Mouse (Mus musculus) left cerebral cortex, postnatal 14 days (tissue): ENCODE measurements around the gene Ctdspl. TPM values are rescaled to one million over a fixed set of nuclear protein-coding genes. Genes with fewer than 3 reads are reported as not detected.

Experiments
- DNase-seq, 2 experiments: peaks; one replicate each; pipeline ENCODE4 v3.0.0; 2021 to 2022; ENCODE audit warnings: low spot score in 2 of 2, mixed read lengths in 1 of 2
- intact Hi-C: fragments of 180-260 bp; cut with DNase I; formaldehyde crosslinking; loops from one replicate; pipeline ENCODE4 v1.15.1; 2025
- total RNA-seq, 2 experiments: library from RNA; stranded (reverse); gene quantifications; 2 replicates each; pipeline ENCODE4 v1.2.3; 2021

Ctdspl gene
- total RNA-seq, 2 experiments from 2014 or later = 31.5 to 36.6 TPM

- intact Hi-C loops = no loop called here
- DNase-seq = no peak
Measured at GRCm38 (mm10) chr9:119035836-119036235, 109.6 kb downstream of the Ctdspl start.

GRCm38 (mm10) chr9:119037076-119037730, 111.0 kb downstream of the Ctdspl start:
- intact Hi-C loops = no loop called here
- peak in 1 of 2 experiments; percentile 53 for DNase-seq

DNA sequence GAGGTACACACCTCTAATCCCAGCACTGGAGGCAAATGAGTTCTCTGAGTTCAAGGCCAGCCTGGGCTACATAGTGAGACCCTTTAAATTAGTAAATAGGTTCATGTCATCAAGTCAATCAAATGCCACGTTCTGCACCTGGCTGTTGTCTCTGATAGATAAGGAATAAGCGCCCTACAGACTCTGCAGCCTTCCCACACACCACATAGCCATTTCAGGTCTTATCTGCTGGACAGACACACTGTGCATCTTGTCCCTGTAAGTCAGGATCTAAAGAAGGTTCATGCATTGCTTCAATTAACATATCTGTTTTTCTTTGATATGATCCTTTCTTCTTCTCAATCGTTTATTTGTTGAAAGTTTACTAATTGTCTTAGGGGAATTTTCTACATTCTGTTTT, 112.3 kb downstream of the Ctdspl start:
- no peak for DNase-seq
- intact Hi-C loops = no loop called here

DNA sequence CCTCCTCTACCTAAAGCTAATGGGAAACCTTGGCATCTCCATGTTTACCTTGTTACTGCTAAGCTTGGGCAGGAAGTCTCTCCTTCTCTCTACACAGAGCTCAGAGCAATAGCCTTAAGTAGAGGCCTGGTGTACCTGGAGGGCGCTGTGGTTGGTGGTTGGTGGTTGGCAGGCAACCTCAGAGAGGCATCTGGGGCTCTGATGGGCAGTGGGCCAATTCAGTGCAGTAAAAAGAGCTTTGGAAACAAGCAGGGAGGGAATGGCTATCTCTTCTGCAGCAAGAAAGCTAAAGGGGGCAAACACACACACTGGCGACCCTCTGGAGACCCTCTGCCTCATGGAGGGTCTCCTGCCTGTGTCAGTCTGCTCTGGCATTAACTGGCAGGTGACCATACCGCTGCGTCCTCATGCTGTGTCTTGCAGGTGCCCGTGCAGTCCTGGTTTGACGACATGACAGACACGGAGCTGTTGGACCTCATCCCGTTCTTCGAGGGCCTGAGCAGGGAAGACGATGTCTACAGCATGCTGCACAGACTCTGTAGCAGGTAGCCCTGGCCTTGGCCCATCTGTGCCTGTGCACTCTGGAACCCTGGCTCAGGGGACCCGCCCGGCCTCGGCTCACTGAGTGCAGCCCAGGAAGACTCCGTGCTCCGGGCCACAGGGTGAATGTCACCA, 114.0 kb downstream of the Ctdspl start:
- intact Hi-C loops = no loop called here
- no peak for DNase-seq

GRCm38 (mm10) chr9:119048182-119048903, 122.1 kb downstream of the Ctdspl start:
- DNase-seq = no peak
- intact Hi-C loops = no loop called here

- DNase-seq = no peak
- intact Hi-C loops = no loop called here
Measured at GRCm38 (mm10) chr9:119051158-119051557, 124.9 kb downstream of the Ctdspl start.

DNA sequence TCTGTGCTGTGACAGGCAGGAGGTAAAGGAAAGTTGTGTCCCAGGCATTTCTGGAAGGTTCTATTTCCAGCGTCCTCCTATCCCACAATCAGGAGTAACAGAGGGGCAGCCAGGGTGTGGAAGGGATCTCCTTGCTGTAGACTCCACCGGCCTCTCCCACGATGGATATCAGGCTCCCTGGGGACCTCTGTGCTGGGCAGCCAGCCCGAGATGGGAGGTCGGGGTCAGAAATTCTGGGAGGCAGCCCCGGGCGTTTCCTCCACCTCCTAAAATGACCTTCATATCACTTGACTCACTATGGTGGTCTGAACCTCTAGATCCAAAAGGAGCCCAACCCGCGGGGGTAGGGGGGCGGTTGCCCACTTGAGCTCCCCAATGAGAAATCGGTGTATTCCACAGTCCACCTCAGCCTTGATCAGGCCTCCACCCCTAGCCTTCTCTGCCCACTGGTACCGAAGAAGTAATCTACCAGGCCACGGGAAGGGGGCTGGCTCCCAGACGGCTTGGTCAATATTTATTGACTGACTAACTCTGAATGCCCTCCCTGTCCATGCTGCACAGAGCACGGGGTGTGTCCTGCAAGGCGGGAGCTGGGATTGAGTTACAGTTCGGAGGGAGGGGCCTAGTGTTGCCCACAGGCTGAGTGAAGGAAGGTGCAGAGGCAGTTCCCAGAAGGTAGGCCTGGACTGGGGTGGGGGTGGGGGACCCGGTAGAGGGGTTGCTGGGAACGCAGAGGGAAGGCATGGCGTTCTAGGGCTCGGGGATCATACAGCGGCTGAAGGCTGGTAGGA, 126.1 kb downstream of the Ctdspl start, which contains the start of gene Vill:
Gene Vill (plus strand): TSS at position 625 of the 791 bp plus-strand sequence.
- intact Hi-C loops = no loop called here
- DNase-seq = no peak

DNA sequence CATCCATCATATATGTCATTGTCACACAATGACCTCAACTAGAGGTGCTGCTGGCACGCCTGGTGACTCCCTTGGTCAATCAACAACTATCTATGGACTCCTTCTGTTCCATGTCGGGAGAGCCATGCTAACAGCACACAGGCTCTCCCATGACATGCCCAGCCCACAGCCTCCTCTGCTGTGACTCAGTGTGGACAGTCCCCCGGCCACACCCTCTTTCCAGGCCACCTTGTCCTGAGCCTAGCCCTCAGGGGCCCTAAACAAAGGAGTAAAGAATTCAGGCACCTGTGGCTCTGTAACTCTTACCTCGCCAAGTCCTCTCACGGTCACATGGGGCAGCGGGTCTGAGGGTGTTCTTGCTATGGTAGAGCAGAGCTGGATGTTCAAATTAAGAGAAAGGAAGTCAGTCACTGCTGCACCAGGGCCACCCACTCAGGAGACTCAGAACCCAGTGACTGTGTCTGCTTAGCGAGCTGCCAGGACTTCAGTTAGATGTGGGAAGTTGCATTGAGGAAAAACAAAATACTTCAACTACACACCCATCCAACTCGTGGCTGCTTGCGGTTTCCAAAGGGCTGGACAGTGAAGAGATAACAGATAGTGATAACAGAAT, 127.8 kb downstream of the Ctdspl start:
- intact Hi-C loops = no loop called here
- no peak for DNase-seq

- intact Hi-C loops = no loop called here
- DNase-seq = no peak
Measured at GRCm38 (mm10) chr9:119055336-119055735, 129.1 kb downstream of the Ctdspl start.

DNA sequence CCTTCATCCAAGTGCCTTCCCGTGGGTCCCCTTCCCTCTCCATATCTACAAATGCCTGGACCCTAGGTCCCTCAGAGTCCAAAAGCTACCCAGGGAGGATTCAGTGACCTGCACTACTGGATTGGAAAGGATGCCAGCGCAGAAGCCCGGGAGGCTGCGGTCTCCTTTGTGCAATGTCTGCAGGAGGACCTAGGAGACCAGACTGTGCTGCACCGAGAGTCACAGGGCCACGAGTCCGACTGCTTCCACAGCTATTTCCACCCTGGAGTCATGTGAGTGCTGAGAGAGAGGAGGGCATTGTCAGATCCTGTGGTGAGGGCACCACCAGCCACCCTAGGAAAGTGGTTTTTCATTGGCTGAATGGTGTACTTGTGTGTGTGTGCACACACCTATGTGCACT, 132.0 kb downstream of the Ctdspl start:
- intact Hi-C loops = no loop called here
- no peak for DNase-seq

GRCm38 (mm10) chr9:119060701-119061100, 134.4 kb downstream of the Ctdspl start:
- no peak for DNase-seq
- intact Hi-C loops = no loop called here

DNA sequence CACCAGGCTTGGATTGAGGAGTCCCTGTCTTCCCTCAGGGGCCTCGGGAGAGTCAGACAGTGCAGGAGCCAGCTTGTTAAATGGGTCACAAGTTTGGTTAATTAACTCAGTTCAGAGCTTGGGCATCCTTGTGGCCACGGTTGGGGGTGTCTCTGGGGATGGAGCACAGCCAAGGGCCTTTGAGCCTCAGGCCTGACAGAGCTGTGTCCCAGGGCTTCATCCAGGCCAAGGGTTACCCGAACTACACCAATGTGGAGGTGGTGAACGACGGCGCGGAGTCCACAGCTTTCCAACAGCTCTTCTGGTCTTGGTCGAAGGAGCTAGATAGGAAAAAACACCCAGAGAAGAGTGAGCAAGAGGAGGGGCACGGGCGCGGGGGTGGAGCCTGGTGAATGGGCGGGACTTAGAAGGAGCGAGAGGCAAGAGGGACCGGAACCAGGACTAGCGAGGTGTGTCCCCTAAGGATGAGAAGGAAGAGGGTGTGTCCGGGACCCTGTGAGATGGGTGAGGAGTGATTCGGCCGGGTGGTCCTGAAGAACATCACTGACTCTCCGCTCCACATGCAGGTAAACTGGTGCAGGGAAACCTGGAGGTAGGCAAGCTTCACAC, 136.9 kb downstream of the Ctdspl start:
- intact Hi-C loops = no loop called here
- no peak for DNase-seq

DNA sequence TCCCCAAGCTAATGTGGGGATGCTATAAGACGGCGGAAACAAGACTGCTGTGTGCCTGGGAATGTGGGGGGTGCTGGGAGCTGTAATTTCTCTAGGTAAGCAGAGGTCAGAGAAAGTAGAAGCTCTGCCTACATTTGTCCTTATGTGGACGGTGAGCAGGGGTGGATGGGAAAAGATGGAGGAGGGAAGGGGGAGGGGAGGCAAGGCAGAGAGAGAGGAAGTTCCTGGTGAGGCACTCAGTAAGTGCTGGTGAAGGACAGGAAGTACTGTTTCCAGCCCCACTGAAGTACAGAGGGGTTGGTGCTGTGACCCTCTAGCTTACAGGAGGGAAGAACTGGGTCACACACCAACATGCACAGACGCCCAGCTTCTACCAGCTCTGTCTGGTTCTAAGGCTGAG, 138.0 kb downstream of the Ctdspl start:
- intact Hi-C loops = no loop called here
- DNase-seq = no peak

GRCm38 (mm10) chr9:119067601-119068000, 141.3 kb downstream of the Ctdspl start:
- intact Hi-C loops = loop anchor here (2.0 to 5.0 kb wide), 2 partner anchors 147 to 480 kb away; no protein-coding TSS in a partner anchor

DNA sequence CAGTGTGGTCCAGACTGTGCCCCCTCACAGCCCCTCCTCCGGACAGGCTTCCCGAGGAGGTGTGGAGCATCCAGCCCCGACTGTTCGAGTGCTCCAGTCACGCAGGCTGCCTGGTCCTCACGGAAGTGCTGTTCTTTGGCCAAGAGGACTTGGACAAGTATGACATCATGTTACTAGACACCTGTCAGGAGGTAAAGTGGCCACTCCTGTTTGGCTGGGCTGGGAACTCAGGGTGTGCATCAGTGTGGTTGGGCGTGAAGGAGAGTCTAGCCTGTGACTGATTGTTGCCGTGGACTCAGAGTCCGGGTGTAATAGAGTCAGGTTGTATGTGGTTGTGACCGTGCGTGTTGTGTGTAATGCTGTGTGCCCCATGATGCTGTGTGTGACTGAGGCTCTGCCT, 142.0 kb downstream of the Ctdspl start:
- intact Hi-C loops = loop anchor here (5.0 kb wide), 1 partner anchor 481 kb away; no protein-coding TSS in a partner anchor

More at GRCm38 (mm10) chr9:119067601-119068000, 141.3 kb downstream of the Ctdspl start:
- peak; percentile 87 to 90 for DNase-seq

DNA sequence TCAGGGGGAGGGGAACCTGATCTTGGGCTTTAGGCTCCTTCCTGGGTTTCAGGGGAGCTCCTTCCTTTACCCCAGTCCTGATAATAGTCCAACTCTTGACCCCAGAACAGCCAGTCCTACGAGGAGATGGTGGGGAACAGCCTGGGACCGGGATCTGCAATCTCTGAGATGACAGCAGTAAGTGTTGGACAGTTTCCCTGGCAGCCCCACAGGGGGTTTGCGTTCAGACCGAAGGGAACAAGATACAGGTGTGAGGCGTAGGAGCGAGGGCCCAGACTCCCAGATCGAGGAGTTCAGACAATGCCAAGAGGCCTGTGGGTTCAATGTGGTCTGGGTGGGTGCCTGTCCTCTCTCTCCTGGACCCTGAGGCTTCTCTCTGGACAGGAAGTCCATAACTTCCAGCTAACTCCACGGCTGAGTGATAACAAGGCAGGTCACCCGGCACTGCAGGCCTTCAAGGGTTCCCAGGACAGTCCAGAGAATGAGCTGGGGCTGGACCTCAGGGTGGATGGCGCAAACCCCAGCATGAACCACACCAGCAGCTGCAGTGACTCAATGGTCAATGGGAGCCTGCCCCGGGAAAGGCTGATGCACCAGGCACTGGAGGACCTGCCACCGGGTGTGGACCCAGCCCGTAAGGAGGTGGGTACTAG, 144.0 kb downstream of the Ctdspl start:
- intact Hi-C loops = no loop called here
- DNase-seq = no peak

More for the DNA sequence above, 142.0 kb downstream of the Ctdspl start:
- DNase-seq = no peak

DNA sequence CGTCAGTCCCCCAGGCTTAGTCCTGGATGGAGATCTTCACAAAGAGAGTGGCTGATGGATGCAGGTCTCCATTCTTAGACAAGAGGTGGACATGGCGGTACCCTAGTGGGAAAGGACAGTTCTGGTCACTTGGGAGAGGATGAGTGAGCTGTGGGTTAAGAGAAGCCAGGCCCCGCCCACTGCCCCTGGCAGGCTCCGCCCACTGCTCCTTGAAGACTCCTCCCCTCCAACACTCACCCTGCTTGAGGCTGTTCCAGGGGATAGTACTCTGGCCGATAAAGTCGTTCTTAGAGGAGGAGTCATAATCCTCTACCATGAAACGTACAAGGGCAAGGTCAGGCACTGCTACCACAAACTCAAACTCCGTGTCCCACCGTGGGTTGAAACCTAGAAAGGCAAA, 145.5 kb downstream of the Ctdspl start:
- intact Hi-C loops = no loop called here
- DNase-seq = no peak

- no peak for DNase-seq
- intact Hi-C loops = no loop called here
Measured at GRCm38 (mm10) chr9:119073184-119073895, 147.1 kb downstream of the Ctdspl start.
